Mouse (Mus musculus): ENCODE measurements around the gene Gm49027.

GRCm38 (mm10) chr5:123464638-123465037 is 60.6 kb downstream of the Gm49027 start:
- TF ChIP-seq CTCF (IDR thresholded peaks at IDR 0.05; ENCODE audit: insufficient read depth, low read length), result no peak
- no peak for TF ChIP-seq POLR2A (IDR thresholded peaks at IDR 0.05; ENCODE audit: borderline replicate concordance, extremely low read depth, low read depth, low read length)
